Mouse (Mus musculus): Measurements from ENCODE around the gene Alg5. TPM values are rescaled to one million over a fixed set of nuclear protein-coding genes. Genes with fewer than 3 reads are reported as not detected.
"Not testable (repeated sequence)": the region's sequence is repeated elsewhere in the genome, so short reads cannot be mapped to it uniquely, and the experiment has no call there.

Gene Alg5
- polyA plus RNA-seq, 1 experiment from 2014 or later, result 37.7 TPM

- ATAC-seq (replicated peaks; ENCODE audit: low FRiP score) (peak; percentile 20; the same call in 1 of the 2 replicates), DNase-seq (ENCODE audit: low spot score) (peak; percentile 49)
- Histone ChIP-seq H3K4me1 (replicated peaks; ENCODE audit: control insufficient read depth, insufficient read depth, low read length) (peaks cover 5% of the 10 kb centered on the region; the same call in 1 of the 2 replicates), H3K9ac (ENCODE audit: low read length) (peak overlapping the region; percentile 58), H3K4me2 (ENCODE audit: low read depth, low read length, severe bottlenecking) (peak overlapping the region; percentile 100), H3K27ac (ENCODE audit: low read depth, low read length) (no peak overlapping the region), H3K4me3 (ENCODE audit: low read depth, low read length) (peak overlapping the region; percentile 57), H3K36me3 (ENCODE audit: control insufficient read depth, insufficient read depth, low read length) (no peaks in the 10 kb centered on the region; the same call in 1 of the 2 replicates), H3K27me3 (ENCODE audit: control insufficient read depth, insufficient read depth, low read length) (peaks cover 18% of the 10 kb centered on the region), H3K9me3 (ENCODE audit: control insufficient read depth, low read length) (no peaks in the 10 kb centered on the region)
- WGBS, result 2% methylated on average over 11 of the region's 11 CpGs
These were observed 20.7 kb downstream of the Alg5 start for GRCm38 (mm10) chr3:54756058-54756457.

GRCm38 (mm10) chr3:54757446-54757845 is 22.1 kb downstream of the Alg5 start:
- H3K9me3 ChIP-seq (ENCODE audit: control insufficient read depth, low read length), result no peaks in the 10 kb centered on the region
- ATAC-seq (replicated peaks; ENCODE audit: low FRiP score), result no peak

GRCm38 (mm10) chr3:54759211-54759610 is 23.9 kb downstream of the Alg5 start:
- H3K4me3 ChIP-seq (ENCODE audit: low read depth, low read length), result no peak overlapping the region
- 82% methylated on average over 9 of the region's 9 CpGs for WGBS
- H3K4me1 ChIP-seq (replicated peaks; ENCODE audit: control insufficient read depth, insufficient read depth, low read length), result peaks cover 5% of the 10 kb centered on the region; the same call in 1 of the 2 replicates
- no peak overlapping the region for H3K27ac ChIP-seq (ENCODE audit: low read depth, low read length)
- no peaks in the 10 kb centered on the region for H3K36me3 ChIP-seq (ENCODE audit: control insufficient read depth, insufficient read depth, low read length)
- no peak for ATAC-seq (replicated peaks; ENCODE audit: low FRiP score)
- DNase-seq (ENCODE audit: low spot score), result no peak
- H3K27me3 ChIP-seq (ENCODE audit: control insufficient read depth, insufficient read depth, low read length), result peaks cover 18% of the 10 kb centered on the region
- no peaks in the 10 kb centered on the region for H3K9me3 ChIP-seq (ENCODE audit: control insufficient read depth, low read length)
- no peak overlapping the region for H3K9ac ChIP-seq (ENCODE audit: low read length)
- no peak overlapping the region for H3K4me2 ChIP-seq (ENCODE audit: low read depth, low read length, severe bottlenecking)

More at GRCm38 (mm10) chr3:54757446-54757845, 22.1 kb downstream of the Alg5 start:
- DNase-seq (ENCODE audit: low spot score), result no peak
- 90% methylated on average over 8 of the region's 8 CpGs for WGBS
- Histone ChIP-seq H3K9ac (ENCODE audit: low read length) (no peak overlapping the region), H3K4me2 (ENCODE audit: low read depth, low read length, severe bottlenecking) (no peak overlapping the region), H3K4me1 (replicated peaks; ENCODE audit: control insufficient read depth, insufficient read depth, low read length) (peaks cover 5% of the 10 kb centered on the region; the same call in 1 of the 2 replicates), H3K36me3 (ENCODE audit: control insufficient read depth, insufficient read depth, low read length) (no peaks in the 10 kb centered on the region; the same call in 1 of the 2 replicates), H3K27me3 (ENCODE audit: control insufficient read depth, insufficient read depth, low read length) (peaks cover 18% of the 10 kb centered on the region), H3K4me3 (ENCODE audit: low read depth, low read length) (no peak overlapping the region), H3K27ac (ENCODE audit: low read depth, low read length) (no peak overlapping the region)

- ATAC-seq (replicated peaks; ENCODE audit: low FRiP score) (no peak), DNase-seq (ENCODE audit: low spot score) (peak; percentile 36)
- Histone ChIP-seq H3K9ac (ENCODE audit: low read length) (no peak overlapping the region), H3K9me3 (ENCODE audit: control insufficient read depth, low read length) (no peaks in the 10 kb centered on the region), H3K27ac (ENCODE audit: low read depth, low read length) (no peak overlapping the region), H3K4me1 (replicated peaks; ENCODE audit: control insufficient read depth, insufficient read depth, low read length) (peaks cover 2% of the 10 kb centered on the region; the same call in 1 of the 2 replicates), H3K27me3 (ENCODE audit: control insufficient read depth, insufficient read depth, low read length) (peaks cover 10% of the 10 kb centered on the region), H3K4me3 (ENCODE audit: low read depth, low read length) (no peak overlapping the region), H3K4me2 (ENCODE audit: low read depth, low read length, severe bottlenecking) (no peak overlapping the region), H3K36me3 (ENCODE audit: control insufficient read depth, insufficient read depth, low read length) (no peaks in the 10 kb centered on the region)
- 74% methylated on average over 15 of the region's 15 CpGs for WGBS
These were observed 25.2 kb downstream of the Alg5 start for GRCm38 (mm10) chr3:54760321-54761115.

GRCm38 (mm10) chr3:54761258-54761657 is 25.9 kb downstream of the Alg5 start:
- no peaks in the 10 kb centered on the region for H3K9me3 ChIP-seq (ENCODE audit: control insufficient read depth, low read length)
- ATAC-seq (replicated peaks; ENCODE audit: low FRiP score), result no peak
- H3K9ac ChIP-seq (ENCODE audit: low read length), result no peak overlapping the region
- no peaks in the 10 kb centered on the region; the same call in 1 of the 2 replicates for H3K4me1 ChIP-seq (replicated peaks; ENCODE audit: control insufficient read depth, insufficient read depth, low read length)
- no peak overlapping the region for H3K4me2 ChIP-seq (ENCODE audit: low read depth, low read length, severe bottlenecking)
- peak; percentile 7 for DNase-seq (ENCODE audit: low spot score)
- 94% methylated on average over 1 of the region's 1 CpGs for WGBS
- H3K4me3 ChIP-seq (ENCODE audit: low read depth, low read length), result no peak overlapping the region
- no peaks in the 10 kb centered on the region for H3K36me3 ChIP-seq (ENCODE audit: control insufficient read depth, insufficient read depth, low read length)
- H3K27me3 ChIP-seq (ENCODE audit: control insufficient read depth, insufficient read depth, low read length), result 0 out of 2 replicates have a peak, but pooled peaks cover 2% of the 10 kb centered on the region
- H3K27ac ChIP-seq (ENCODE audit: low read depth, low read length), result no peak overlapping the region

GRCm38 (mm10) chr3:54764418-54764817 is 29.1 kb downstream of the Alg5 start:
- no peak overlapping the region for H3K9ac ChIP-seq (ENCODE audit: low read length)

GRCm38 (mm10) chr3:54765521-54765920 is 30.2 kb downstream of the Alg5 start:
- not testable (repeated sequence) for H3K9me3 ChIP-seq (ENCODE audit: control insufficient read depth, low read length); H3K4me2 ChIP-seq (ENCODE audit: low read depth, low read length, severe bottlenecking); ATAC-seq (replicated peaks; ENCODE audit: low FRiP score); H3K4me3 ChIP-seq (ENCODE audit: low read depth, low read length); H3K27me3 ChIP-seq (ENCODE audit: control insufficient read depth, insufficient read depth, low read length); H3K9ac ChIP-seq (ENCODE audit: low read length); H3K36me3 ChIP-seq (ENCODE audit: control insufficient read depth, insufficient read depth, low read length); H3K27ac ChIP-seq (ENCODE audit: low read depth, low read length); DNase-seq (ENCODE audit: low spot score); H3K4me1 ChIP-seq (replicated peaks; ENCODE audit: control insufficient read depth, insufficient read depth, low read length)
- 87% methylated on average over 6 of the region's 6 CpGs for WGBS

More at GRCm38 (mm10) chr3:54764418-54764817, 29.1 kb downstream of the Alg5 start:
- ATAC-seq (replicated peaks; ENCODE audit: low FRiP score) (no peak), DNase-seq (ENCODE audit: low spot score) (no peak)
- Histone ChIP-seq H3K4me3 (ENCODE audit: low read depth, low read length) (no peak overlapping the region), H3K4me1 (replicated peaks; ENCODE audit: control insufficient read depth, insufficient read depth, low read length) (no peaks in the 10 kb centered on the region), H3K36me3 (ENCODE audit: control insufficient read depth, insufficient read depth, low read length) (no peaks in the 10 kb centered on the region), H3K27ac (ENCODE audit: low read depth, low read length) (no peak overlapping the region), H3K9me3 (ENCODE audit: control insufficient read depth, low read length) (no peaks in the 10 kb centered on the region), H3K27me3 (ENCODE audit: control insufficient read depth, insufficient read depth, low read length) (no peaks in the 10 kb centered on the region), H3K4me2 (ENCODE audit: low read depth, low read length, severe bottlenecking) (no peak overlapping the region)
- 77% methylated on average over 18 of the region's 18 CpGs for WGBS

GRCm38 (mm10) chr3:54766034-54766433 is 30.7 kb downstream of the Alg5 start:
- Histone ChIP-seq H3K27me3 (ENCODE audit: control insufficient read depth, insufficient read depth, low read length) (no peaks in the 10 kb centered on the region), H3K36me3 (ENCODE audit: control insufficient read depth, insufficient read depth, low read length) (no peaks in the 10 kb centered on the region), H3K27ac (ENCODE audit: low read depth, low read length) (no peak overlapping the region), H3K4me1 (replicated peaks; ENCODE audit: control insufficient read depth, insufficient read depth, low read length) (no peaks in the 10 kb centered on the region), H3K9ac (ENCODE audit: low read length) (no peak overlapping the region), H3K9me3 (ENCODE audit: control insufficient read depth, low read length) (no peaks in the 10 kb centered on the region), H3K4me2 (ENCODE audit: low read depth, low read length, severe bottlenecking) (no peak overlapping the region), H3K4me3 (ENCODE audit: low read depth, low read length) (no peak overlapping the region)
- 86% methylated on average over 14 of the region's 14 CpGs for WGBS
- DNase-seq (ENCODE audit: low spot score), result no peak
- ATAC-seq (replicated peaks; ENCODE audit: low FRiP score), result no peak

Measured in forebrain, embryonic 11.5 days (tissue).